Mouse (Mus musculus): Measurements from ENCODE around the gene Prim1. TPM values are rescaled to one million over a fixed set of nuclear protein-coding genes. Genes with fewer than 3 reads are reported as not detected.

Prim1 gene
- 6.5 and 9.6 TPM in 2 replicates for polyA plus RNA-seq (2012; rRNA removed)

DNA sequence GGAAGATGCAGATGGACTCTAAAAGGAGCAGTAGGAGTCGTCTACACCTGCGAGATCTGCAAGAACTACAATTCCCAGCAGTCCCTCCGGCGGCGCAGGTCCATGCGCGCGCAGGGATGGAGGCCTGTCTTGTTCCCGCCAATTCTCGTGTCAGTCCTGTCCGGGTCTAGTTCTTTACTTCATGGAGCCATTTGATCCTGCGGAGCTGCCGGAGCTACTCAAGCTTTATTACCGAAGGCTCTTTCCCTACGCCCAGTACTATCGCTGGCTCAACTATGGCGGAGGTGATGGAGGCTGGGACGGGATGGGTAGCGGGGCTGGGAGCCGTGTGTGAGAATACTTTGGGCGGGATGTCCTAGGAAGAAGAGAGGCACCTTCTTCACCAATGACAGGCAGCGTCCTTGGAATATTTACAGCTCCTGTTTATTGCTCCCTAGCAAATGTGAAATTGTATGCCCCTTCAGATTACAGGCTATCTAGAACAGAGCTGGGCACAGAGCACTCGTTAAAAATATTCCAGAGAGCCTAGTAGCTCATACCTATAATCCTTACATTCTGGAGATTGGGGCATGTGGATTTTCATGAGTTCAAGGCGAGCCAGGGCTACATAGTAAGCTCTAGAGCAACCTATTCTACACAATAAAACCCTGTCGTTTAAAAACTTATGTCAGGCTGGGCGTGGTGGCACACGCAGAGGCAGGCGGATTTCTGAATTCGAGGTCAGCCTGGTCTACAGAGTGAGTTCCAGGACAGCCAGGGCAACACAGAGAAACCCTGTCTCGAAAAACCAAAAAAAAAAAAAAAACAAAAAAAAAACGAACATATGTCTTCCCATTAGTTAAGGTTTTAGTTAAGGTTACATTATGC lies at the start of gene Prim1:
Gene Prim1, plus strand, starts transcription at position 101 of the 867 bp plus-strand sequence.
- DNase-seq (ENCODE audit: low spot score): peak; percentile 49

DNA sequence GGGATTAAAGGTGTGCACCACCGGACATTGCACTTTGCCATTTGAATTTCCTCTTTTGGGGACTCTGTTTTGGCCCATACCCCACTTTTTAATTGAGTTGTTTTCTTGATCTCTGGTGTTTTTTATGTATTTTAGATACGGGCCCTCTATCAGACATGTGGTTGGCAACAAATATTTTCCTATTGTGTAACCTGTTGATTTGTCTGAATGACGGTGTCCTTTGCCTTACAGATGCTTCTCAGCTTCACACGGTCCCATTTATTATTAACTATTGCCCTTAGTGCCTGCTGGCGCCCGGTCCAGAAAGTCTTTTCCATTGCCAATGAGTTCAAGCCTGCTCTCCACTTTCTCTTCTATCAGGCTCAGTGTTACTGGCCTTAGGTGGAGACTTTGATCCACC lies 48.5 kb upstream of the Prim1 start:
- no peak for DNase-seq (ENCODE audit: low spot score)

DNA sequence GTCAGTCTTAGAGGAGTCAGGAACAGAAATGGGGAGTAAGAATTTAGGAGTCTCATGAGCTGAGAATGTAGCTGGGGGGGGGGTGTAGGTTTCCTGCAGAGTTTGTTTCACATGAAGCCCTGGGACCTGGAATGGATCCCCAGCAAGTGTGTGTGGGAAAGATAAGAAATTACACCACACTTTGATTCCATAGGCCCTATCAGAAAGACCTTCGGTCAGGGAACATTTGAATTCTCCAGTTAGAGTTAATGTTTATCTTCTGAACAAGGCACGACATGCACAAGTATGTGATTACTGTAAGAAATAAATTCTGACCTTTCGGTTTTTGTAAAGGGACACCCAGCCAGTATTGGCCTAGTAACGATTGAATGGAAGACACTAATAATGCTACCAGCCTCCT lies 45.1 kb upstream of the Prim1 start:
- DNase-seq (ENCODE audit: low spot score): no peak

DNA sequence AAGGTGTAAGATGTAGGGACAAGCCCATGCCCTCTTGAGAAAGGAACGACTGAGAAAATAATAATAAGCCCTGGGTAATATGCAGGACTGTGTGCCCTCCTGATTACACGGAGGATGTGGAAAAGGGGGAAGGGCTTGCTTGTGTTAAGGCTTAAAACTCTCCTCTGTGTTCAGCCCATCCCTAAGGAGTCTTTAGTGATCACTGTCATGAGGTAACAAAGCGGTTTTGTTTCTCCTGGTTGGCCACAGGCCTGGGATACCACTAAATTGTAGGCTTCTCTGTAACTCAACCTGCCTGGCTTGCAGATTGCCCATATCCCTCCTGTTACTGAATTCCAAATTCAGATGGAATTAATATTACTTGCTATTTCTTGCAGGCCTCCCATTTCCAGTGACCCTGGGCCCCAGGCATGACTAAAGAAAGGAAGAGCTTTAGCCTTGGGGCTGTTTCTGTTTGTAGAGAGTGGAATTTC lies 44.6 kb upstream of the Prim1 start:
- DNase-seq (ENCODE audit: low spot score): no peak

GRCm38 (mm10) chr10:127971135-127971534 lies 43.8 kb upstream of the Prim1 start:
- no peak for DNase-seq (ENCODE audit: low spot score)

DNA sequence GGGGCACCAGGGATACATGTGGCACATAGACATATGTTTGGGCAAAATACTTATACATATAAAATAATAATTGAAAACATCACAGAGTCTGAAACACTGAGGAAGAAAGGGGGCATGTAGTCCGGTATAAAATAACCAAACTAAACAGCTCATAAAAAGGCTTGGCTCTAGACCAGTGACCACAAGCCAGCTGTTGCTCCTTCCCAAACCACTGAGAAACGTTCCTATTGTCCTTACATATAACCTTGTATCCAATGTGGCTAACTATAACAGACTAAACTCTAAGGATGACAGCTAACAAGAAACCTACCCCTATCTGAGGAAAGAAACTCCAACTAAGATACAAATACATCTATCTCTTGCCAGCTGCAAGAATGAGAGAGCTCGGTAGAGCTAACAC lies 40.9 kb upstream of the Prim1 start:
- no peak for DNase-seq (ENCODE audit: low spot score)

GRCm38 (mm10) chr10:127975503-127975902 lies 39.5 kb upstream of the Prim1 start:
- no peak for DNase-seq (ENCODE audit: low spot score)

DNA sequence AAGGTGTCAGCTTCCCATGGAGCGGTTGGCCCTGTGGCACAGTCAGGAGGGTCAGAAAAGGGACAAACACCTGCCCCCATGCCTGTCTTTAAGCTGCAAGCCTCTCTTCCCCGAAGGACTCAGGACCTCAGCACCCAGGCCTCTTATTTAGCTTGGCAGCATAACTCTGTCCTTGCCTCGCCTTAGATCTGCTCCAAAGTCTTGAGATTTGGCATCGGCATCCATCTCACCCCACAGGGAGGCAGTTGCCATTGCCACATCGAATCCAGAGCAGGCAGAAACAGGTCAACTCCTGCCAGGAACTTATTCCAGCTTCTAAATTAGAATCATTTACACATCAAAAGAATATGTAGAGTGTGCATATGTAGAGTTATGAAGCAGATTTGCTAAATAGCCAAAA lies 30.3 kb upstream of the Prim1 start:
- no peak for DNase-seq (ENCODE audit: low spot score)

GRCm38 (mm10) chr10:127985601-127986000 lies 29.4 kb upstream of the Prim1 start:
- no peak for DNase-seq (ENCODE audit: low spot score)

GRCm38 (mm10) chr10:127996690-127997089 lies 18.3 kb upstream of the Prim1 start:
- DNase-seq (ENCODE audit: low spot score): no peak

GRCm38 (mm10) chr10:127998260-127998659 lies 16.7 kb upstream of the Prim1 start:
- DNase-seq (ENCODE audit: low spot score): no peak

DNA sequence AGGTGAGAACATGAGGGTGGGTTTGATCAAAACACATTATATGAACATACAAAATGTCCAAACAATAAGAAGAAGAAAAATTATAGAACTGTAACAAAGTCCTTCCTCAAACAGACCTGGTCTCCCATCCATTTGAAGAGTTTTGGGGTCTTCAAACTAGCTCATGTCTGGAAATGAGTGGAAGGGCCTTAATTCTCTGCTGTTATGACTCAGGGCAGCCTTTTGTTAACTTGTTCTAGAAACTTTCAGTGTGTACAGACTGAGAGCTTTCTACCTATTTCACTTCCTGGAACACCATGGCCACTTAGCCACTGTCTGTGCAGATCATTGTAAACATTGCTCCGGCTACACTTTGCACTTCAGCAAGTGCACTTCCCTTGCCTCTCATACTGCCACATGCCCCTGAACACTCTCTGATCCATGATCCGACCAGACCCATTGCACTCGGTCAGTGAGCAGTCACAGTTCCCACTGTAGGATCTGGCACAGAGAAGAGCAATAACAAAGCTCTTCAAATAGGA lies 11.6 kb upstream of the Prim1 start:
- DNase-seq (ENCODE audit: low spot score): no peak

DNA sequence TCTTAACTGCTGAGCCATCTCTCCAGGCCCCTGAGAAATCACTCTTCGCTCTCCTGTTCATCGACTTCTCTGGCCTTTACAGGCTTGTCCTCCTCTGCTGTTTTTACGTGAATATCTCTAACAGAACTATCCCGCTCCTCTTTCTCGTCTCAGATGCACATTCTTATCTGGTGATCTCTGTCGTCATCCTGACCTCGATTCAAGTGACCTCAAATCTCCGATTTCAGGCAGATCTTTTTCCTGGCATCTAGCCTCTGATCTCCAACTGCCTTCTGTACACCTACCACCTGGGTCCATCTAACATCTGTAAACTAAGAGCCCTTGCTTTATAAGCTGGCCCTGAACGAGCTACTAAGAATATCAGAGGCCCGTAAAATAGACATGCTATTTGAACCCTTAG lies 10.1 kb upstream of the Prim1 start:
- DNase-seq (ENCODE audit: low spot score): no peak

DNA sequence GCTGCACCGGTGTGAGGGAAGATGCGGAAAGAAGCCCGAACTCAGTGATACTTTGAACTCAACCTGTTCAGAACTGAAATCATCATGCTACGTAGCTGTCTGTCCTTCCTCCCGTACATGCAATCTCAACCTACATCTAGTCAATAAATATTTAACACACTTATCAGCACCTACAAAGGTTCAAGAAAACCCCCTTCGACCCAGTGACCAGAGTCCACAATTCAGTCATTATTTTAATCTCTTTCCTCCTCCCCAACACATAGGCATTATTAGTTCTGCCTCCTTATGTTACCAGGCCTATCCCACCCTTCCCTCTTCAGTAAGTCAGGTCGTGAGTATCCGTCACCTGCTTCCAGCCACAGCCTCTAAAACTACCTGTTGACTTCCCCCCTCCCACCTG lies 9.5 kb upstream of the Prim1 start:
- no peak for DNase-seq (ENCODE audit: low spot score)

DNA sequence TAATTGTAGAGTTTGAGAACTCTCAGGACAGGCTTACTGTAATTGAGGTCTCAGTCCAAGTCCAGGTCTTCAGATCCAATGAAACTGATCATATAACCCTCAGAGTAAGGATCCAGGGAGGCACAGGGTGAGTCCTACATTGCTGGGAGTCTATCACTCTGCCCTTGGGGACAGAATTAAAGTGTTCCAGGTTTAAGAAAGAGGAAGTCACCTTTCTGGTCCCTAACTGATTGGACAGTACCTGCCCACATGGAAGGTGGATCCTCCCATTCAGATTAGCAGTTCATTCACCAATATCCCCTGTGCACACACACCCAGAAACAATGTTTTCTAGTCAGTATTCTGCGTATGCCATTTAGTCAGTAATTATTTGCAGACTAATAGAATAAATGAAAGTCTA lies 7.5 kb upstream of the Prim1 start, which contains the start of gene Hsd17b6:
Gene Hsd17b6, minus strand, starts transcription at position 166 of the 400 bp plus-strand sequence.
- DNase-seq (ENCODE audit: low spot score): no peak

DNA sequence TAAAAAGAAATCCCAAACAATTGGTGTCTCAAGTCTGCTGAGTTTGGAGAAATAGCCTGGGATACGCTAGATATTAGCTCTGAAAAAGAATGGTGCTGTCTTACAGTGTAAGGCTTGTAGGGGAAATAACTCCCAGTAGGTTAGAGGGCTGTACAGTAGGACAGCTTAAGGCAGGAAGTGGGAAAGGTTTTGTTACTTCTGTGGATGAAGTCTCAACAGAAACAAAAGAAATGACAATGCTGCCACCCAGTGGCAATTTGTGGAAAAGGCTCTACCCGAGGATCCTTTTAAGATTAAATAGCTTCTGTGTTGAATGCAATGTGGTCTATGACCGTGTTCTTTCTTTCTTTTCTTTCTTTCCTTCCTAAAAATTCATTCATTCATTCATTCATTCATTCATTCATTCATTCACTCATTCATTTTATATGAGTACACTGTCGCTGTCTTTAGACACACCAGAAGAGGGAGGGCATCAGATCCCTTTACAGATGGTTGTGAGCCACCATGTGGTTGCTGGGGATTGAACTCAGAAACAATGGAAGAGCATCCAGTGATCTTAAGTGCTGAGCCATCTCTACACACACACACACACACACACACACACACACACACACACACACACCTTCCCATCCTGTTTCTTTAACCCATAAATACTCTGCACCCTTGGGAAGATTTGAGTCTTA lies 6.6 kb upstream of the Prim1 start:
- DNase-seq (ENCODE audit: low spot score): peak; percentile 26

GRCm38 (mm10) chr10:128009735-128010134 lies 5.2 kb upstream of the Prim1 start:
- DNase-seq (ENCODE audit: low spot score): no peak

GRCm38 (mm10) chr10:128022196-128022595 lies 7.2 kb downstream of the Prim1 start:
- no peak for DNase-seq (ENCODE audit: low spot score)

- no peak for DNase-seq (ENCODE audit: low spot score)
Measured at GRCm38 (mm10) chr10:128023496-128023895, 8.5 kb downstream of the Prim1 start.

- no peak for DNase-seq (ENCODE audit: low spot score)
Measured at GRCm38 (mm10) chr10:128029931-128030330, 15.0 kb downstream of the Prim1 start.

DNA sequence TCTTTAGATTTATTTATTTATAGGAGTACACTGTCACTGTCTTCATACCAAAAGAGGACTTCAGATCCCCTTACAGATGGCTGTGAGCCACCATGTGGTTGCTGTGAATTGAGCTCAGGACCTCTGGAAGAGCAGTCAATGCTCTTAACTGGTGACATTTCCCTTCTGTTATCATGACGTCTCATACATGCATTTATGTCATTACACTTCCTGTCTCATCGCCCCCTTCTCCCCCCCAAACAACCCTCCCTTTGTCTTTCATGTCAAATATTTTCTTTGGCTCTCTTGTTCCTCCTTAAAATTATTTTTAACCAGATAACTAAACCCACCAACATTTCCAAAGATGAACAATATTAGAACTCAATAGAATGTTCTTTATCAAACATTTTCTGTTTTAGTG lies 15.9 kb downstream of the Prim1 start:
- no peak for DNase-seq (ENCODE audit: low spot score)

GRCm38 (mm10) chr10:128036746-128037425 lies 21.9 kb downstream of the Prim1 start:
- DNase-seq (ENCODE audit: low spot score): no peak

All from urinary bladder, adult 2 months (tissue).